Mouse (Mus musculus) gastrocnemius, adult 8-10 months (tissue): ENCODE results near the gene Rassf3. TPM values are rescaled to one million over a fixed set of nuclear protein-coding genes. Genes with fewer than 3 reads are reported as not detected.

Source experiments
- DNase-seq, 2 experiments: peaks; one replicate each; pipeline ENCODE4 v3.0.0; 2022; ENCODE audit warnings: low spot score in 2 of 2
- total RNA-seq, 4 experiments: library from RNA; stranded (reverse); gene quantifications; 2 replicates each; pipeline ENCODE4 v1.2.4; 2022

Rassf3 gene
- total RNA-seq, 4 experiments from 2014 or later = 23.3 to 43.2 (median 31.1) TPM

GRCm38 (mm10) chr10:121432041-121432634 is 44.0 kb downstream of the Rassf3 start:
- no peak for DNase-seq

- DNase-seq = no peak
Observed at GRCm38 (mm10) chr10:121430764-121431540, 45.2 kb downstream of the Rassf3 start.

GRCm38 (mm10) chr10:121429981-121430682 is 46.0 kb downstream of the Rassf3 start:
- no peak for DNase-seq

GRCm38 (mm10) chr10:121429581-121429980 is 46.6 kb downstream of the Rassf3 start:
- DNase-seq = no peak

- DNase-seq = no peak
Observed at GRCm38 (mm10) chr10:121429089-121429488, 47.1 kb downstream of the Rassf3 start.

GRCm38 (mm10) chr10:121428011-121428711 is 48.0 kb downstream of the Rassf3 start:
- DNase-seq = no peak

- DNase-seq = no peak
Observed at GRCm38 (mm10) chr10:121427136-121427535, 49.0 kb downstream of the Rassf3 start.

- no peak for DNase-seq
Observed at GRCm38 (mm10) chr10:121426458-121427070, 49.6 kb downstream of the Rassf3 start.

GRCm38 (mm10) chr10:121425506-121426025 is 50.6 kb downstream of the Rassf3 start:
- DNase-seq = no peak

GRCm38 (mm10) chr10:121425079-121425478 is 51.1 kb downstream of the Rassf3 start:
- no peak for DNase-seq

- DNase-seq = no peak
Observed at GRCm38 (mm10) chr10:121424455-121424854, 51.7 kb downstream of the Rassf3 start.

GRCm38 (mm10) chr10:121423541-121424349 is 52.4 kb downstream of the Rassf3 start:
- DNase-seq = no peak

- no peak for DNase-seq
Observed at GRCm38 (mm10) chr10:121422294-121422693, 53.9 kb downstream of the Rassf3 start.

GRCm38 (mm10) chr10:121421657-121422290 is 54.4 kb downstream of the Rassf3 start:
- DNase-seq = no peak

GRCm38 (mm10) chr10:121421023-121421422 is 55.1 kb downstream of the Rassf3 start:
- no peak for DNase-seq

GRCm38 (mm10) chr10:121419640-121420470 is 56.3 kb downstream of the Rassf3 start:
- no peak for DNase-seq

GRCm38 (mm10) chr10:121418835-121419234 is 57.3 kb downstream of the Rassf3 start:
- DNase-seq = no peak

GRCm38 (mm10) chr10:121414127-121414526 is 62.0 kb downstream of the Rassf3 start:
- no peak for DNase-seq

- no peak for DNase-seq
Observed at GRCm38 (mm10) chr10:121412824-121413223, 63.3 kb downstream of the Rassf3 start.
